Mouse (Mus musculus): Measurements from ENCODE around the gene Gramd4.
"Not testable (repeated sequence)": the region's sequence is repeated elsewhere in the genome, so short reads cannot be mapped to it uniquely, and the experiment has no call there.

DNA sequence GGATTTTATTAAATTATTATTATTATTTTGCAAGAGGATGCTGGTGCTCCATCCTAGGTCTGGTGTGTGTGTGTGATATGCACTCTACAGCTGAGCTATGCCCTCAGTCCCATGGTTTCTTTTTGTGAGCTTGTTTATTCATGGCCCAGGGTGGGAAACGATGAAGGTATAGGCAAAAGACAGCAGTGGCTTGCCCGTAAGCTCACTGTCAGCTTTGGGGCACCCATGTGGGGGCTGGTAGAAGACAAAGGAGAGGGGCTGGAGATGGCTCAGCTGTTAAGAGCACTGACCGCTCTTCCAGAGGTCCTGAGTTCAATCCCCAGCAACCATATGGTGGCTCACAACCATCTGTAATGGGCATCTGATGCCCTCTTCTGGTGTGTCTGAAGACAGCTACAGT lies 123.8 kb downstream of the Gramd4 start:
- TF ChIP-seq EP300, CTCF (IDR thresholded peaks at IDR 0.05; ENCODE audit: low read depth): not testable (repeated sequence)

All from heart, postnatal 0 days (tissue).